Mouse (Mus musculus): ENCODE measurements around the gene Ntf5.

- TF ChIP-seq POLR2A (IDR thresholded peaks at IDR 0.05; ENCODE audit: control insufficient read depth, extremely low read depth, insufficient read depth, low read length, poor library complexity): no peak
- TF ChIP-seq CTCF (IDR thresholded peaks at IDR 0.05; ENCODE audit: borderline replicate concordance, control insufficient read depth, extremely low read depth, insufficient read depth, low read length, poor library complexity): no peak
These were observed 46.9 kb upstream of the Ntf5 start, which contains the start of gene Ppfia3 for GRCm38 (mm10) chr7:45366652-45367019.

Data from thymus, adult 2 months (tissue).